Mouse (Mus musculus): ENCODE results near the gene Fam163b.

DNA sequence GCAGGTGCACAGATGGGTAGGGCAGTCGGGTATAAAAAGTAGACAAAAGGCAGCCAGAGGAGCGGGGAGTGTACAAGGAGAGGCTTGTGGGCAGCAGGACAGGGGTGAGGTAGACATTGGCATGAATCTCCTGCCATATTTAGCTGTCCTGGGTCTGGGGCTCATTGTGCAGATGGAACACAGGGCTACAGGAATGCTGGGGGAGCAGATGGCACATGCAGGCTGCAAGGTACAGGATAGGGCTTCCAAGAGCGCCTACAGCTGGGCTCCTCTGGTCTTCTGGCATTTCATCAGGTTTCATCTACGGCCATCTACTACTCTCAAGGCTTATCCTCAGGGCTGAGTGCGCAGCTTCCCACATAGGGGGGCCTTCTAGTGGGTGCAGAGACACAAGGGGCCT, 33.2 kb downstream of the Fam163b start:
- TF ChIP-seq GATA1 (IDR thresholded peaks at IDR 0.05; ENCODE audit: low read length): no peak
- no peak for TF ChIP-seq TAL1 (IDR thresholded peaks at IDR 0.05; ENCODE audit: low read length)
